Mouse (Mus musculus) limb, embryonic 14.5 days (tissue): Measurements from ENCODE around the gene Becn1. TPM values are rescaled to one million over a fixed set of nuclear protein-coding genes. Genes with fewer than 3 reads are reported as not detected.
"Not testable (repeated sequence)": the region's sequence is repeated elsewhere in the genome, so short reads cannot be mapped to it uniquely, and the experiment has no call there.

Experiments used
- ATAC-seq: fragments of 200-750 bp; cut with Nextera tagmentation; 2 replicates; pipeline ENCODE4 v1.8.0; 2017; ENCODE audit warnings: low read depth, moderate number of reproducible peaks, moderate TSS enrichment; ENCODE audit not compliant: low FRiP score
- DNase-seq: peaks from one replicate; pipeline ENCODE4 v3.0.0-alpha.2; 2015; ENCODE audit warnings: low spot score
- H3K27ac ChIP-seq: fragments of 300-500 bp; sonication (generic); replicated peaks from 2 replicates; pipeline ENCODE4 v1.5.1; 2014; ENCODE audit warnings: low read depth, mild to moderate bottlenecking, low read length, moderate library complexity, mixed read lengths
- H3K27me3 ChIP-seq: fragments of 300-500 bp; sonication (generic); 2 replicates; pipeline ENCODE4 v1.6.1; 2014; ENCODE audit warnings: low read length, mixed read lengths; ENCODE audit not compliant: control insufficient read depth, insufficient read depth
- H3K36me3 ChIP-seq: fragments of 300-500 bp; sonication (generic); 2 replicates; pipeline ENCODE4 v1.6.1; 2014; ENCODE audit warnings: mild to moderate bottlenecking, low read length, moderate library complexity, mixed read lengths; ENCODE audit not compliant: control insufficient read depth, insufficient read depth
- H3K4me1 ChIP-seq: fragments of 300-500 bp; sonication (generic); 2 replicates; pipeline ENCODE4 v1.6.1; 2014; ENCODE audit warnings: antibody characterized with exemption, low read length, mixed read lengths; ENCODE audit not compliant: control insufficient read depth, insufficient read depth
- H3K4me2 ChIP-seq: fragments of 300-500 bp; sonication (generic); replicated peaks from 2 replicates; pipeline ENCODE4 v1.6.1; 2014; ENCODE audit warnings: low read depth, mild to moderate bottlenecking, low read length, moderate library complexity; ENCODE audit not compliant: severe bottlenecking
- H3K4me3 ChIP-seq: fragments of 300-500 bp; sonication (generic); replicated peaks from 2 replicates; pipeline ENCODE4 v1.5.1; 2014; ENCODE audit warnings: low read length
- H3K9ac ChIP-seq: fragments of 300-500 bp; sonication (generic); 2 replicates; pipeline ENCODE4 v1.6.1; 2014; ENCODE audit warnings: mild to moderate bottlenecking, low read depth, low read length, moderate library complexity; ENCODE audit not compliant: severe bottlenecking
- H3K9me3 ChIP-seq: fragments of 300-500 bp; sonication (generic); 2 replicates; pipeline ENCODE4 v1.6.1; 2016; ENCODE audit warnings: low read length; ENCODE audit not compliant: control insufficient read depth
- POLR2A ChIP-seq: fragments of 200-500 bp; IDR thresholded peaks from 2 replicates; pipeline ENCODE4 v1.8.0; 2012; ENCODE audit warnings: inconsistent platforms, mild to moderate bottlenecking, moderate library complexity, borderline replicate concordance; ENCODE audit not compliant: insufficient read depth, insufficient read length; ENCODE audit errors: extremely low read depth
- WGBS: fragments of 180-500 bp; shearing (Covaris S2); extraction: QIAGEN DNeasy Blood & Tissue Kit; methylation state at CpG from one replicate; pipeline ENCODE4 v1.1.7; 2014; 5-methylcytosine and 5-hydroxymethylcytosine counted together
- polyA plus RNA-seq, 2 experiments: library from polyadenylated mRNA; depleted of rRNA in 1 of 2; stranded (reverse) in 1 of 2; unstranded in 1 of 2; fragments of >200 nt; fragmentation: Nextera tagmentation in 1 of 2; extraction: Ambion mirVana in 1 of 2; gene quantifications; 2 replicates each; pipeline versions ENCODE4 v1.2.1 to v1.2.3; 2012 to 2014

Gene Becn1
- polyA plus RNA-seq, 2 experiments, result 86.5 to 118 TPM

DNA sequence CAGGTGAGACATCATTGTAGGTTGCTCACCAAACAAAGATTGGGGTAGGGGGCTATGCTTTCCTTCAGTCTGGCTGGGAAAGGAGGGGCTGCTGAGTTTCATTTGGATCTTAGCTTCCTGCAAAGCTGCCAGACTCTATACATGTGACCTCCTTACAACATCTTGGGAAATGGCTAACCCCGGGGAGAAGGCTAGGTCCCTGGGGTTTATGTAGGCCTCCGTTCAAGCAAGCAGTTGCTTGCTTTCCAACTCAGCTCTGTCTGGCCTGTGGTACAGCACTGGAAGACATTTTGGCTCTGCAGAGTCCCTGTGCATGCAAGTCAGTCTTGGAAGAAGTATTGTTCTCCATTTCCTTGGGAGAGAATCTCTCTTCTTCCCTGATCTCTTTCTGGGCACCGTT is 30.5 kb upstream of the Becn1 start:
- H3K27me3 ChIP-seq, result no peaks in the 10 kb centered on the region
- H3K4me3 ChIP-seq, result no peak overlapping the region
- no peak overlapping the region for H3K27ac ChIP-seq
- DNase-seq (no peak), ATAC-seq (no peak)
- H3K4me1 ChIP-seq, result peaks cover 3% of the 10 kb centered on the region
- no peaks in the 10 kb centered on the region for H3K9me3 ChIP-seq
- no peak for TF ChIP-seq POLR2A
- no peak overlapping the region for H3K4me2 ChIP-seq
- H3K36me3 ChIP-seq, result no peaks in the 10 kb centered on the region
- no peak overlapping the region for H3K9ac ChIP-seq
- 81% methylated on average over 3 of the region's 3 CpGs for WGBS

DNA sequence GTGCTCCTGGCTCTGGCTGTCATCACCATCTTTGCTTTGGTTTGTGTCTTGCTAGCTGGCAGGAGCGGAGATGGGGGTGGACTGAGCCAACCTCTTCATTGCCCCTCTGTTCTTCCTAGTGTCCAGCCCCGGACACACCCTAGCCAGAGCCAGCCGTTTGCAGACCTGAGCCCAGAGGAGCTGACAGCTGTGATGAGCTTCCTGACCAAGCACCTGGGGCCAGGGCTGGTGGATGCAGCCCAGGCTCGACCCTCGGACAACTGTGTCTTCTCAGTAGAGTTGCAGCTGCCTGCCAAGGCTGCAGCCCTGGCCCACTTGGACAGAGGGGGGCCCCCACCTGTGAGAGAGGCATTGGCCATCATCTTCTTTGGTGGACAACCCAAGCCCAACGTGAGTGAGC is 28.9 kb upstream of the Becn1 start:
- H3K27me3 ChIP-seq, DNase-seq, H3K4me1 ChIP-seq, H3K9ac ChIP-seq, H3K36me3 ChIP-seq, H3K4me3 ChIP-seq, H3K9me3 ChIP-seq, H3K4me2 ChIP-seq, ATAC-seq: not testable (repeated sequence)
- WGBS, result 72% methylated on average over 6 of the region's 6 CpGs
- H3K27ac ChIP-seq, result peak overlapping the region; percentile 38; the same call in 1 of the 2 replicates

DNA sequence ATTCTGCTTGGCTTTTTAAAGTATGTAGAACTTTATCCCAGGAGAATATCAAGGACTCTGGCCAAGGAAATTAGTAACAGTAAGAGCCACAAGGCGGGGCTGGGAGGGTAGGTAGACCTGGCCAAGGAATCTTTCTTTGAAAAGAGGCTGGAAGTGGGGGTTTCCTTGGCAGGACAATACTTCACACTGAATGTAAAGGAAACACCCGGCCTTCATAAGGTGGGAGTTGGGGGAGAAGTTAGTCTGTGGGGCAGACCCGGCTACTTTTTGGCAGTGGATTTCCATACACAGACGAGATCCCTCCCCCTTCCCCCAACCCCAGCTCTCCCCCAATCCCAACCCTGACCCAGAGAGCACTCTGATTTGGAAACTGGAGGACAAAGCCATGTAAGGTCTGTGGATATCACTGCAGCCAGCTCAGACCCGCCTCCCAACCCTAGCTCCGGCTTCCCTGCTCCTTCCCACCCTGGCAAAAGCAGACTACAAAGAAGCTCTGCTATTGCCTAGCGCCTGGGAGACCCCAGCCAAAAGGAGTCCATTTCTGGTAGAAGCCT is 28.4 kb upstream of the Becn1 start, which contains the start of gene Aoc3:
TSS of gene Aoc3 (plus strand) at position 235 of the 554 bp plus-strand sequence.
- Histone ChIP-seq H3K36me3 (peaks cover 2% of the 10 kb centered on the region; the same call in 1 of the 2 replicates), H3K27ac (peak within 1 kb of the TSS; percentile 38; the same call in 1 of the 2 replicates), H3K9ac (no peak within 1 kb of the TSS), H3K4me3 (no peak within 1 kb of the TSS), H3K4me1 (no peaks in the 10 kb centered on the region), H3K27me3 (no peaks in the 10 kb centered on the region), H3K9me3 (no peaks in the 10 kb centered on the region), H3K4me2 (no peak within 1 kb of the TSS)
- peak; percentile 45; the same call in 1 of the 2 replicates for ATAC-seq
- peak; percentile 83 for DNase-seq
- TF ChIP-seq POLR2A, result no peak
- WGBS, result 75% methylated on average over 7 of the region's 7 CpGs

DNA sequence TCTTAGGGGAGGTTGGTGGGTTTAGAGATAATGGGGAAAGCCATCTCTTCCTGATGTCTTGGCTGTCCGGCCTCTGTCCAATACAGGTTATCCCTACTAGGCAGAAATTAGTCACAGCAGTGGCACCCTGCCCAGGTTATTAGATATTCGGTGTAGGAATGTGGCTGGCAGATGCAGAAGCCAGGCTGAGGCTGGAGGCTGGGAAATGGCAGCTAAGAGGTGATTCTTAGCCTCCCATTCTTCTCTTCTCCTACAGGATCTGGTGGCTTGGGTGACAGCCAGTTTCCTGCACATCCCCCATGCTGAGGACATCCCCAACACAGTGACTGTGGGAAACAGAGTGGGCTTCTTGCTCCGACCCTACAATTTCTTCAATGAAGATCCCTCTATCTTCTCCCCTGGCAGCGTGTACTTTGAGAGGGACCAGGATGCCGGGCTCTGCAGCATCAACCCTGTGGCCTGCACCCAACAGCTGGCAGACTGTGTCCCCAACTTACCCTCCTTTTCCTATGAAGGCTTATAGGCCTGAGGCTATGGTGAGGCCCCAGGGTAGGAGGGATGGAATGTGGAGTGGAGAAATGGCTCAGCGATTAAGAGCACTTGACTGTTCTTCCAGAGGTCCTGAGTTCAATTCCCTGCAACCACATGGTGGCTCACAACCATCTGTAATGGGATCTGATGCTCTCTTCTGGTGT is 27.0 kb upstream of the Becn1 start:
- Histone ChIP-seq H3K4me3 (no peak overlapping the region), H3K27ac (no peak overlapping the region), H3K27me3 (no peaks in the 10 kb centered on the region), H3K36me3 (peaks cover 16% of the 10 kb centered on the region), H3K4me2 (no peak overlapping the region), H3K4me1 (no peaks in the 10 kb centered on the region), H3K9ac (no peak overlapping the region), H3K9me3 (no peaks in the 10 kb centered on the region)
- ATAC-seq, result no peak
- TF ChIP-seq POLR2A, result no peak
- DNase-seq, result no peak
- 73% methylated on average over 6 of the region's 6 CpGs for WGBS

DNA sequence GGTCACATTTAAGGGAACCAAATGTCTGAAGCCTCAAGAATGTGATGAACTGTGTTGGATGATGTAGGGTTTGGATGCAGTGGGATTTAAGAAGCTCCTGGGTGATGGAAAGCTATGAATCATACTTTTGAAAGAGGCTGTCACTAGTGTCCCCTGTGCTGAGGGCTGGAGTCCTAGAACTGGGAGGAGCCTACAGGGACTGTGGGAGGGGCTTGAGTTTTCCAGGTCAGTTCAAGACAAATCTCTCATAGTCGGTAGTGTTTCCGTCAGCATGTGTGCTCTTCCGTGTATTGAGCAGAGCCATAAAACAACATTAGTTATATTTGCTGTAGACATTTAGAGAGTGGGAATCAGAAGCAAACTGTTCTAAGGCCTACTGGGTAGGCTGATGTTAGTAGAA is 25.2 kb upstream of the Becn1 start:
- 47% methylated on average over 3 of the region's 3 CpGs for WGBS
- no peak for ATAC-seq
- H3K4me3 ChIP-seq, result no peak overlapping the region
- no peak for DNase-seq
- no peak overlapping the region for H3K4me2 ChIP-seq
- H3K36me3 ChIP-seq, result peaks cover 34% of the 10 kb centered on the region
- TF ChIP-seq POLR2A, result no peak
- no peaks in the 10 kb centered on the region for H3K4me1 ChIP-seq
- H3K9ac ChIP-seq, result no peak overlapping the region
- no peaks in the 10 kb centered on the region for H3K27me3 ChIP-seq
- no peak overlapping the region for H3K27ac ChIP-seq
- no peaks in the 10 kb centered on the region for H3K9me3 ChIP-seq
